Mouse (Mus musculus) forebrain, embryonic 11.5 days (tissue): Measurements from ENCODE around the gene Adcy1. TPM values are rescaled to one million over a fixed set of nuclear protein-coding genes. Genes with fewer than 3 reads are reported as not detected.
A peak's percentile ranks its signal among the peaks of the same experiment; 100 is the strongest.

ENCODE experiments used
- ATAC-seq: fragments of 200-750 bp; cut with Nextera tagmentation; replicated peaks from 2 replicates; pipeline ENCODE4 v1.8.0; 2017; ENCODE audit warnings: moderate TSS enrichment; ENCODE audit not compliant: low FRiP score
- DNase-seq: peaks from one replicate; pipeline ENCODE4 v3.0.0-alpha.2; 2017; ENCODE audit warnings: low spot score
- H3K27ac ChIP-seq: fragments of 300-500 bp; sonication (generic); 2 replicates; pipeline ENCODE4 v1.5.1; 2014; ENCODE audit warnings: low read depth, low read length
- H3K27me3 ChIP-seq: fragments of 300-500 bp; sonication (generic); 2 replicates; pipeline ENCODE4 v1.6.1; 2014; ENCODE audit warnings: mild to moderate bottlenecking, low read length, mixed read lengths; ENCODE audit not compliant: control insufficient read depth, insufficient read depth
- H3K36me3 ChIP-seq: fragments of 300-500 bp; sonication (generic); 2 replicates; pipeline ENCODE4 v1.6.1; 2014; ENCODE audit warnings: mild to moderate bottlenecking, low read length, moderate library complexity, mixed read lengths; ENCODE audit not compliant: control insufficient read depth, insufficient read depth
- H3K4me1 ChIP-seq: fragments of 300-500 bp; sonication (generic); replicated peaks from 2 replicates; pipeline ENCODE4 v1.6.1; 2014; ENCODE audit warnings: low read length, mixed read lengths; ENCODE audit not compliant: control insufficient read depth, insufficient read depth
- H3K4me2 ChIP-seq: fragments of 300-500 bp; sonication (generic); 2 replicates; pipeline ENCODE4 v1.6.1; 2014; ENCODE audit warnings: low read depth, mild to moderate bottlenecking, low read length, moderate library complexity, mixed read lengths; ENCODE audit not compliant: severe bottlenecking
- H3K4me3 ChIP-seq: fragments of 300-500 bp; sonication (generic); 2 replicates; pipeline ENCODE4 v1.5.1; 2014; ENCODE audit warnings: low read depth, low read length
- H3K9ac ChIP-seq: fragments of 300-500 bp; sonication (generic); 2 replicates; pipeline ENCODE4 v1.6.1; 2014; ENCODE audit warnings: low read length
- H3K9me3 ChIP-seq: fragments of 300-500 bp; sonication (generic); 2 replicates; pipeline ENCODE4 v1.6.1; 2016; ENCODE audit warnings: low read length, mixed read lengths; ENCODE audit not compliant: control insufficient read depth
- WGBS: fragments of 180-500 bp; shearing (Covaris S2); extraction: QIAGEN DNeasy Blood & Tissue Kit; methylation state at CpG from one replicate; pipeline ENCODE4 v1.1.7; 2014; 5-methylcytosine and 5-hydroxymethylcytosine counted together
- polyA plus RNA-seq: library from polyadenylated mRNA; unstranded; fragments of >200 nt; fragmentation: Nextera tagmentation; extraction: Ambion mirVana; gene quantifications from 2 replicates; pipeline ENCODE4 v1.2.1, GENCODE M21; 2014

Adcy1 gene
- polyA plus RNA-seq, 1 experiment from 2014 or later: 1.3 TPM

DNA sequence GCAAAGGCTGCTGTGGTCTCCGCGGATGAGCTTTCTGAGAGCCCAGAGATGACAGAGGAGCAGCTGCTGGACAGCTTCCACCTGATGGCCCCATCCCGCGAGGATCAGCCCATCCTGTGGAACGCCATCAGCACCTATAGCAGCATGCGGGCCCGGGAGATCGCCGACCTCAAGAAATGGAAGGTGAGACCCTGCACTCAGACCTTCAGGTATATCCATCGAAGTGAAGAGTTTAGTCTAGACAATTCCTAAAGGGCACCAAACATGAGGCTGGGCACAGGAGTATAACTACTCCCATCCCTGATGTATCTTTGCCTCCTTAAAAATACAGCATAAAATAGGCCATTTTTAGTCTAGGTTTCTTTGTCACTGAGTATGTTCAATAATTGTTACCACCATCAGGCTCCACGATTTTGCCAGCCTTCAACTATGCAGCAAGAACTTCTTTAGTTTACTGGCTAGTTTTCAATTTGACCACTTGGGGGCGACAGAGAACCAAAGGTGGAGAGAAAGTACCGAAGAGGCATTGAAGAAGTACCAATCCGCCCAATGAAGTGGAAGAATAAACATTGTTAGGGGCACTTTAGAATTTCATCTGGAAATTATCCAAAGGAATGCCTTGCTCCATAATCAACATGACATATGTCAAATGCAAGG is 136.6 kb downstream of the Adcy1 start:
- Histone ChIP-seq H3K4me2 (no peak overlapping the region), H3K9ac (no peak overlapping the region), H3K9me3 (no peaks in the 10 kb centered on the region; the same call in 1 of the 2 replicates), H3K4me1 (peaks cover 7% of the 10 kb centered on the region; the same call in 1 of the 2 replicates), H3K36me3 (no peaks in the 10 kb centered on the region), H3K27me3 (no peaks in the 10 kb centered on the region), H3K4me3 (no peak overlapping the region), H3K27ac (no peak overlapping the region)
- DNase-seq (no peak), ATAC-seq (no peak)
- 55% methylated on average over 14 of the region's 14 CpGs for WGBS

GRCm38 (mm10) chr11:7200393-7200783 is 137.1 kb downstream of the Adcy1 start:
- no peaks in the 10 kb centered on the region for H3K9me3 ChIP-seq
- ATAC-seq: no peak
- WGBS: 79% methylated on average over 9 of the region's 9 CpGs

GRCm38 (mm10) chr11:7202206-7202605 is 138.9 kb downstream of the Adcy1 start:
- Histone ChIP-seq H3K9me3 (no peaks in the 10 kb centered on the region), H3K36me3 (no peaks in the 10 kb centered on the region), H3K27me3 (no peaks in the 10 kb centered on the region), H3K9ac (no peak overlapping the region), H3K4me2 (no peak overlapping the region), H3K27ac (no peak overlapping the region), H3K4me3 (no peak overlapping the region), H3K4me1 (peaks cover 6% of the 10 kb centered on the region; the same call in 1 of the 2 replicates)
- WGBS: 80% methylated on average over 7 of the region's 7 CpGs
- ATAC-seq: no peak
- DNase-seq: no peak

More at GRCm38 (mm10) chr11:7200393-7200783, 137.1 kb downstream of the Adcy1 start:
- DNase-seq: no peak
- Histone ChIP-seq H3K36me3 (no peaks in the 10 kb centered on the region), H3K4me1 (peaks cover 7% of the 10 kb centered on the region; the same call in 1 of the 2 replicates), H3K27ac (no peak overlapping the region), H3K27me3 (no peaks in the 10 kb centered on the region), H3K9ac (no peak overlapping the region), H3K4me3 (no peak overlapping the region), H3K4me2 (no peak overlapping the region)

DNA sequence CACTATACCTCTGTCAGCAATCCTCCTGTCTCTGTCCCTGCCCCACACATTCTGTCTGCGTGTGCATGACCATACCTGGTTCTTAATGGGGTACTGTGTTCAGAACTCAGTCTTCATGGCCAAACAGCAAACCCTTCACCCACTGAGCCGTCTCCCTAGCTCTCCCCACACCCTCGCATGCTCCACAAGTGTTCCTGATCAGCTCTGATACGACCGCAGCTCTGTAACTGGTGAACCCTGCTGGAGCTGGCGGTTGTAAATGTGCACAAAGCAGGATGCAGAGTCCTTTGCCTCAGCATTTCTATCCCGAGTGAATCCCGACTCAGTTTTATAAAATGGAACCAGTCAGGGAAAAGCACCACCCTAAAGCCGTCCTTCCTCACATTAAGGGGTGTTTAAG is 140.6 kb downstream of the Adcy1 start:
- ATAC-seq (no peak), DNase-seq (no peak)
- 91% methylated on average over 9 of the region's 9 CpGs for WGBS
- no peaks in the 10 kb centered on the region for H3K36me3 ChIP-seq
- no peaks in the 10 kb centered on the region for H3K27me3 ChIP-seq
- no peaks in the 10 kb centered on the region for H3K9me3 ChIP-seq
- no peak overlapping the region for H3K9ac ChIP-seq
- no peak overlapping the region for H3K4me2 ChIP-seq
- no peak overlapping the region for H3K27ac ChIP-seq
- no peaks in the 10 kb centered on the region for H3K4me1 ChIP-seq
- no peak overlapping the region for H3K4me3 ChIP-seq

GRCm38 (mm10) chr11:7210343-7210742 is 147.1 kb downstream of the Adcy1 start:
- no peak overlapping the region for H3K27ac ChIP-seq
- no peak overlapping the region for H3K9ac ChIP-seq
- H3K4me2 ChIP-seq: no peak overlapping the region
- no peak overlapping the region for H3K4me3 ChIP-seq
- no peaks in the 10 kb centered on the region for H3K9me3 ChIP-seq
- H3K4me1 ChIP-seq: peaks cover 11% of the 10 kb centered on the region; the same call in 1 of the 2 replicates
- WGBS: 21% methylated on average over 6 of the region's 6 CpGs
- DNase-seq (peak; percentile 88), ATAC-seq (0 out of 2 replicates have a peak, but pooled peaks have one; percentile 21)
- H3K27me3 ChIP-seq: peaks cover 20% of the 10 kb centered on the region
- H3K36me3 ChIP-seq: no peaks in the 10 kb centered on the region

- DNase-seq: no peak
- WGBS: 42% methylated on average over 9 of the region's 9 CpGs
- no peak for ATAC-seq
- H3K27me3 ChIP-seq: peaks cover 20% of the 10 kb centered on the region
- H3K4me1 ChIP-seq: peaks cover 11% of the 10 kb centered on the region; the same call in 1 of the 2 replicates
- no peak overlapping the region for H3K27ac ChIP-seq
- no peaks in the 10 kb centered on the region for H3K9me3 ChIP-seq
- H3K36me3 ChIP-seq: no peaks in the 10 kb centered on the region
- no peak overlapping the region for H3K4me2 ChIP-seq
- H3K9ac ChIP-seq: no peak overlapping the region
- H3K4me3 ChIP-seq: no peak overlapping the region
Observed at GRCm38 (mm10) chr11:7211211-7211610, 147.9 kb downstream of the Adcy1 start.

DNA sequence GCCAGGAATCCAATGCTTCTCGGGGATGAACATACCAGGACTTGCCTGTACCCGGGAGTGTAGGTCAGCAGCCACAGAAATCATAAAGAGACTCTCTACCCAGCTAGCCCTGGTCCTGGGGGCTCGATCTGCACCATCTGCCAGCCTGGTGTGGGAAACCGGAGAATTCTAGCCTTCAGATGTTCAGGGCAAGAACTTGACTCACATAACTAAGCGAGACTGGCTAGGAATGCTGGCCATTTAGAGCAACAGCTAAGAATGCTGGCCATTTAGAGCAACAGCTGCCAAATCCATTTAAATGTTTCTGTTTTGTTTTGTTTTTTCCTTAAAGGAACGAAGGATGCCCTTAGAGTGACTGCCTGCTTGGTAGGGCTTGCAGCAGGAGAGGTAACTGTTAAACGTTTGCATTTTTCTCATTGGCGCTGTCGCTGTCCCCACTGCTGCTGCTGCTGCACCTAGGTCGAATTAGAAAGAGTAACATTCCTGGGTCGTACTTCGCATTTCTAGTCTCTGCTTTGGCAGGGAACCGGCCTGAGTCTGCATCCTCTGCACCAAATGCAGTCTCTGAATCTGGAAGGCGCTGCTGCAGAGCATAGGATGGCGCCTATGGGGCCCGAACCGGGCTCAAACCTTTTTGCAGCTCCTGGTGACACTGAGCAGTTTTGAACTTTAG is 149.0 kb downstream of the Adcy1 start:
- no peak for DNase-seq
- H3K27me3 ChIP-seq: peaks cover 20% of the 10 kb centered on the region
- H3K4me3 ChIP-seq: no peak overlapping the region
- 20% methylated on average over 17 of the region's 17 CpGs for WGBS
- no peak overlapping the region for H3K27ac ChIP-seq
- peak overlapping the region; percentile 84; the same call in 1 of the 2 replicates for H3K4me2 ChIP-seq
- no peaks in the 10 kb centered on the region for H3K36me3 ChIP-seq
- ATAC-seq: no peak
- no peaks in the 10 kb centered on the region for H3K9me3 ChIP-seq
- peaks cover 11% of the 10 kb centered on the region; the same call in 1 of the 2 replicates for H3K4me1 ChIP-seq
- no peak overlapping the region for H3K9ac ChIP-seq

- peak overlapping the region; percentile 59 for H3K4me3 ChIP-seq
- WGBS: 3% methylated on average over 19 of the region's 19 CpGs
- peak overlapping the region; percentile 64 for H3K9ac ChIP-seq
- H3K9me3 ChIP-seq: no peaks in the 10 kb centered on the region
- no peak overlapping the region for H3K27ac ChIP-seq
- H3K36me3 ChIP-seq: no peaks in the 10 kb centered on the region
- ATAC-seq: no peak
- peaks cover 20% of the 10 kb centered on the region for H3K27me3 ChIP-seq
- peaks cover 11% of the 10 kb centered on the region; the same call in 1 of the 2 replicates for H3K4me1 ChIP-seq
- peak overlapping the region; percentile 84 for H3K4me2 ChIP-seq
- no peak for DNase-seq
Observed at GRCm38 (mm10) chr11:7213161-7213500, 149.8 kb downstream of the Adcy1 start.
